Mouse (Mus musculus) embryo, embryonic 9.5 days (tissue): ENCODE measurements around the gene Mpdu1.
"Not testable (repeated sequence)": the region's sequence is repeated elsewhere in the genome, so short reads cannot be mapped to it uniquely, and the experiment has no call there.

Experiments used
- DNase-seq: peaks from one replicate; pipeline ENCODE4 v3.0.0-alpha.2; 2017; ENCODE audit errors: extremely low spot score

Gene Mpdu1

GRCm38 (mm10) chr11:69665457-69665960, 3.1 kb upstream of the Mpdu1 start:
- DNase-seq, result no peak

GRCm38 (mm10) chr11:69664841-69665240, 2.4 kb upstream of the Mpdu1 start:
- no peak for DNase-seq

GRCm38 (mm10) chr11:69663795-69664194, 1.4 kb upstream of the Mpdu1 start:
- DNase-seq, result no peak

- no peak for DNase-seq
These were observed 677 bp upstream of the Mpdu1 start for GRCm38 (mm10) chr11:69662967-69663671.

- no peak for DNase-seq
These were observed 1.1 kb downstream of the Mpdu1 start for GRCm38 (mm10) chr11:69661221-69661881.

GRCm38 (mm10) chr11:69657462-69657881, 5.0 kb downstream of the Mpdu1 start:
- DNase-seq, result no peak

GRCm38 (mm10) chr11:69656617-69657461, 5.6 kb downstream of the Mpdu1 start:
- peak; percentile 71 for DNase-seq

GRCm38 (mm10) chr11:69656065-69656455, 6.4 kb downstream of the Mpdu1 start:
- no peak for DNase-seq

GRCm38 (mm10) chr11:69655264-69656064, 7.0 kb downstream of the Mpdu1 start, which contains the start of gene Sox15:
TSS of gene Sox15 (plus strand) at chr11:69655314.
- DNase-seq, result peak; percentile 81

GRCm38 (mm10) chr11:69654760-69655159, 7.7 kb downstream of the Mpdu1 start:
- no peak for DNase-seq

- no peak for DNase-seq
These were observed 9.0 kb downstream of the Mpdu1 start for GRCm38 (mm10) chr11:69653399-69653798.

- no peak for DNase-seq
These were observed 16.6 kb downstream of the Mpdu1 start for GRCm38 (mm10) chr11:69645860-69646259.

- no peak for DNase-seq
These were observed 27.0 kb downstream of the Mpdu1 start for GRCm38 (mm10) chr11:69635471-69635870.

- no peak for DNase-seq
These were observed 29.1 kb downstream of the Mpdu1 start for GRCm38 (mm10) chr11:69633128-69633866.

- DNase-seq, result peak; percentile 100
These were observed 30.0 kb downstream of the Mpdu1 start, which contains the start of gene Fxr2 for GRCm38 (mm10) chr11:69632284-69633089. TSS of gene Fxr2 (plus strand) at chr11:69632990.

- no peak for DNase-seq
These were observed 32.6 kb downstream of the Mpdu1 start for GRCm38 (mm10) chr11:69629802-69630201.

GRCm38 (mm10) chr11:69628286-69628685, 34.2 kb downstream of the Mpdu1 start:
- DNase-seq, result peak; percentile 82

- not testable (repeated sequence) for DNase-seq
These were observed 38.1 kb downstream of the Mpdu1 start for GRCm38 (mm10) chr11:69624339-69624738.

GRCm38 (mm10) chr11:69623006-69623405, 39.4 kb downstream of the Mpdu1 start:
- no peak for DNase-seq

- no peak for DNase-seq
These were observed 40.0 kb downstream of the Mpdu1 start for GRCm38 (mm10) chr11:69622406-69622805.
